Mouse (Mus musculus) right cerebral cortex, postnatal 14 days (tissue): ENCODE measurements around the gene Ccdc85c.

Source experiments
- DNase-seq: peaks from one replicate; pipeline ENCODE4 v3.0.0; 2022

The Ccdc85c gene

GRCm38 (mm10) chr12:108237300-108238006, 37.8 kb downstream of the Ccdc85c start:
- DNase-seq: no peak

- no peak for DNase-seq
Observed at GRCm38 (mm10) chr12:108235976-108236555, 39.2 kb downstream of the Ccdc85c start.

GRCm38 (mm10) chr12:108234832-108235602, 40.2 kb downstream of the Ccdc85c start:
- no peak for DNase-seq

- no peak for DNase-seq
Observed at GRCm38 (mm10) chr12:108233736-108234135, 41.5 kb downstream of the Ccdc85c start.

GRCm38 (mm10) chr12:108231901-108232300, 43.3 kb downstream of the Ccdc85c start:
- no peak for DNase-seq

- no peak for DNase-seq
Observed at GRCm38 (mm10) chr12:108230821-108231794, 44.1 kb downstream of the Ccdc85c start.

GRCm38 (mm10) chr12:108230077-108230476, 45.1 kb downstream of the Ccdc85c start:
- DNase-seq: no peak

GRCm38 (mm10) chr12:108227527-108227926, 47.7 kb downstream of the Ccdc85c start:
- DNase-seq: no peak

- no peak for DNase-seq
Observed at GRCm38 (mm10) chr12:108226941-108227340, 48.3 kb downstream of the Ccdc85c start.

GRCm38 (mm10) chr12:108226216-108226615, 49.0 kb downstream of the Ccdc85c start:
- no peak for DNase-seq

- peak; percentile 59 for DNase-seq
Observed at GRCm38 (mm10) chr12:108225781-108226180, 49.4 kb downstream of the Ccdc85c start.

GRCm38 (mm10) chr12:108223357-108223756, 51.9 kb downstream of the Ccdc85c start:
- DNase-seq: no peak

- no peak for DNase-seq
Observed at GRCm38 (mm10) chr12:108221712-108222111, 53.5 kb downstream of the Ccdc85c start.

GRCm38 (mm10) chr12:108221206-108221605, 54.0 kb downstream of the Ccdc85c start:
- DNase-seq: no peak

- no peak for DNase-seq
Observed at GRCm38 (mm10) chr12:108220621-108221020, 54.6 kb downstream of the Ccdc85c start.

GRCm38 (mm10) chr12:108219825-108220616, 55.2 kb downstream of the Ccdc85c start:
- DNase-seq: no peak

- no peak for DNase-seq
Observed at GRCm38 (mm10) chr12:108219163-108219562, 56.1 kb downstream of the Ccdc85c start.

GRCm38 (mm10) chr12:108217572-108217971, 57.7 kb downstream of the Ccdc85c start:
- peak; percentile 72 for DNase-seq

GRCm38 (mm10) chr12:108216611-108217370, 58.4 kb downstream of the Ccdc85c start:
- DNase-seq: no peak

GRCm38 (mm10) chr12:108215090-108215489, 60.1 kb downstream of the Ccdc85c start:
- DNase-seq: no peak
